In the genomic region with DNA sequence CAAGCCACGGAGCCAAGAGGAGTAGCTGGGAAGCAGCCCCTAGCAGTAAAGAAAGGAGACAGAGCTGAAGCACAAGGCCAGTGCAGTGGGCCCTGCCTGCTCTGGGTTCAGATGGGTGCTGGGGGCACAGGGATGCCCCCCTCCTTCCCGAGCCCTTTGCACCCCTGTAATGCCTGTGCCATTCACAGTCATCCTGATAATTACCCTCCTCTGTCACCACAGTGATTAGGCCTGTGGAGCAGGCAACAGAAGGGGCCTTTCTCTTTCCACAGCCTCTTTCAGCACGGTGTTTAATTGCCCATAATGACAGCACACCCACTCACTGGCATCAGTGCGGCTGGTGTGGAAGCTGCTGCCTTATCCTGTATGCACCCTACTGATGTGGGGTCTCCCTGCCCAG, we compare ENCODE assay signal across 13 mouse cellular contexts. TPM values are rescaled to one million over a fixed set of nuclear protein-coding genes. Genes with fewer than 3 reads are reported as not detected.
DNase-seq lines count a peak whose midpoint lies in the region; ATAC-seq and TF ChIP-seq lines count a peak whose summit lies in the region.
"Had no signal": no experiment of that assay in that cellular context is flagged by ENCODE, and none has a peak within 500 bp of the region (broad histone marks: within the 10 kb centered on the region; RNA-seq: fewer than 3 reads in every experiment).

No protein-coding gene starts in this region.

- H3K4me2 ChIP-seq in stomach, embryonic 16.5 days (ENCODE audit: low read depth, low read length) = no peak overlapping the region
- no peak overlapping the region for H3K4me2 ChIP-seq in stomach, postnatal 0 days (replicated peaks; ENCODE audit: low read depth)
- H3K4me2 ChIP-seq in forebrain, embryonic 16.5 days (ENCODE audit: low read length) = no peak overlapping the region
- H3K4me2 ChIP-seq in midbrain, embryonic 11.5 days = no peak overlapping the region
- H3K4me2 ChIP-seq: limb, embryonic 13.5 days had no signal

- DNase-seq in stomach, postnatal 0 days (ENCODE audit: low spot score) = no peak
- no peak for DNase-seq in midbrain, embryonic 11.5 days (ENCODE audit: low spot score, missing footprints)
- DNase-seq in telencephalon, adult 2 months (ENCODE audit: low read depth, low spot score) = peak; percentile 18
- no peak for DNase-seq in gastrocnemius, adult 8-10 months (ENCODE audit: low spot score in 2 of 2)
- no peak for DNase-seq in kidney, adult 9 months
- DNase-seq in gastrocnemius, postnatal 10 days = no peak
- DNase-seq: heart, adult 18-20 months; lung, postnatal 14 days; thymus, postnatal 14 days had no signal

- no peaks in the 10 kb centered on the region for H3K36me3 ChIP-seq in stomach, embryonic 16.5 days (ENCODE audit: control insufficient read depth, insufficient read depth, low read length)
- H3K36me3 ChIP-seq in stomach, postnatal 0 days (ENCODE audit: control insufficient read depth, insufficient read depth, low read length) = no peaks in the 10 kb centered on the region
- no peaks in the 10 kb centered on the region for H3K36me3 ChIP-seq in forebrain, embryonic 16.5 days (ENCODE audit: control insufficient read depth, insufficient read depth)
- H3K36me3 ChIP-seq in midbrain, embryonic 11.5 days (ENCODE audit: control insufficient read depth, insufficient read depth, low read length) = no peaks in the 10 kb centered on the region
- H3K36me3 ChIP-seq: limb, embryonic 13.5 days had no signal

- TF ChIP-seq EP300 in stomach, postnatal 0 days (optimal IDR thresholded peaks at IDR 0.05) = no peak

- H3K27me3 ChIP-seq in stomach, embryonic 16.5 days (ENCODE audit: control insufficient read depth, insufficient read depth, low read length) = no peaks in the 10 kb centered on the region
- no peaks in the 10 kb centered on the region for H3K27me3 ChIP-seq in stomach, postnatal 0 days (ENCODE audit: control insufficient read depth, insufficient read depth, low read length)
- no peaks in the 10 kb centered on the region for H3K27me3 ChIP-seq in forebrain, embryonic 16.5 days (replicated peaks; ENCODE audit: control insufficient read depth, insufficient read depth, low read length)
- no peaks in the 10 kb centered on the region; the same call in 1 of the 2 replicates for H3K27me3 ChIP-seq in midbrain, embryonic 11.5 days (ENCODE audit: control insufficient read depth, insufficient read depth, low read length)

- peak overlapping the region; percentile 40; the same call in 1 of the 2 replicates for H3K27ac ChIP-seq in stomach, embryonic 16.5 days (ENCODE audit: low read length)
- no peak overlapping the region for H3K27ac ChIP-seq in stomach, postnatal 0 days (replicated peaks)
- peak overlapping the region; percentile 80 for H3K27ac ChIP-seq in forebrain, embryonic 16.5 days (ENCODE audit: low read length)
- peak overlapping the region; percentile 14; the same call in 1 of the 2 replicates for H3K27ac ChIP-seq in midbrain, embryonic 11.5 days (ENCODE audit: low read depth, low read length)
- H3K27ac ChIP-seq: limb, embryonic 13.5 days had no signal

- no peak for ATAC-seq in stomach, embryonic 16.5 days (ENCODE audit: insufficient read depth, low FRiP score)
- no peak for ATAC-seq in stomach, postnatal 0 days (ENCODE audit: low FRiP score, low TSS enrichment)
- ATAC-seq in forebrain, embryonic 16.5 days = peak; percentile 92
- 0 out of 2 replicates have a peak, but pooled peaks have one; percentile 27 for ATAC-seq in midbrain, embryonic 11.5 days (ENCODE audit: low FRiP score)
- ATAC-seq: inflammation-experienced regulatory T-cells, adult 6 months had no signal

- no peak overlapping the region for H3K4me3 ChIP-seq in stomach, embryonic 16.5 days (replicated peaks; ENCODE audit: low read length)
- no peak overlapping the region for H3K4me3 ChIP-seq in stomach, postnatal 0 days (ENCODE audit: low read depth, low read length)
- no peak overlapping the region for H3K4me3 ChIP-seq in forebrain, embryonic 16.5 days (replicated peaks; ENCODE audit: low read length)
- no peak overlapping the region for H3K4me3 ChIP-seq in midbrain, embryonic 11.5 days (ENCODE audit: low read depth, low read length)
- H3K4me3 ChIP-seq: limb, embryonic 13.5 days had no signal

- TF ChIP-seq CTCF in stomach, postnatal 0 days (IDR thresholded peaks at IDR 0.05; ENCODE audit: low read depth) = no peak

- 0 out of 2 replicates have a peak, but pooled peaks cover 11% of the 10 kb centered on the region for H3K4me1 ChIP-seq in stomach, embryonic 16.5 days (ENCODE audit: control insufficient read depth, insufficient read depth, low read length)
- no peaks in the 10 kb centered on the region for H3K4me1 ChIP-seq in stomach, postnatal 0 days (replicated peaks; ENCODE audit: control insufficient read depth, insufficient read depth)
- H3K4me1 ChIP-seq in forebrain, embryonic 16.5 days (replicated peaks; ENCODE audit: control insufficient read depth, insufficient read depth, low read length) = peaks cover 47% of the 10 kb centered on the region
- no peaks in the 10 kb centered on the region for H3K4me1 ChIP-seq in midbrain, embryonic 11.5 days (ENCODE audit: control insufficient read depth, insufficient read depth, low read length)

- no peak overlapping the region for H3K9ac ChIP-seq in stomach, embryonic 16.5 days (ENCODE audit: low read length)
- H3K9ac ChIP-seq in stomach, postnatal 0 days (ENCODE audit: low read length) = no peak overlapping the region
- peak overlapping the region; percentile 33; the same call in 1 of the 2 replicates for H3K9ac ChIP-seq in forebrain, embryonic 16.5 days (replicated peaks; ENCODE audit: low read depth, low read length)
- no peak overlapping the region for H3K9ac ChIP-seq in midbrain, embryonic 11.5 days (ENCODE audit: low read length)
- H3K9ac ChIP-seq: limb, embryonic 13.5 days had no signal

- WGBS in stomach, embryonic 16.5 days = 40% methylated on average over 4 of the region's 4 CpGs
- 50% methylated on average over 4 of the region's 4 CpGs for WGBS in stomach, postnatal 0 days
- WGBS in forebrain, embryonic 16.5 days = 4% methylated on average over 4 of the region's 4 CpGs
- WGBS in midbrain, embryonic 11.5 days = 38% methylated on average over 4 of the region's 4 CpGs

- H3K9me3 ChIP-seq in stomach, embryonic 16.5 days (replicated peaks; ENCODE audit: control insufficient read depth, low read length) = no peaks in the 10 kb centered on the region
- H3K9me3 ChIP-seq in stomach, postnatal 0 days (ENCODE audit: control insufficient read depth, low read length) = no peaks in the 10 kb centered on the region
- H3K9me3 ChIP-seq in forebrain, embryonic 16.5 days (ENCODE audit: control insufficient read depth, low read length) = no peaks in the 10 kb centered on the region
- no peaks in the 10 kb centered on the region for H3K9me3 ChIP-seq in midbrain, embryonic 11.5 days (ENCODE audit: control insufficient read depth, low read length)
- H3K9me3 ChIP-seq: limb, embryonic 13.5 days had no signal

RNA-seq across cellular contexts. Expression of a gene that starts 28.0 kb away (rescaled TPM):
- 3.0 and 4.0 TPM in 2 replicates for polyA plus RNA-seq in stomach, embryonic 16.5 days (2015; fragmentation: Nextera tagmentation; extraction: Ambion mirVana)
- 0.76 and 1.2 TPM in 2 replicates for polyA plus RNA-seq in stomach, postnatal 0 days (2015; fragmentation: Nextera tagmentation; extraction: Ambion mirVana)
- 6.4 TPM in 2 replicates for polyA plus RNA-seq in forebrain, embryonic 16.5 days (2015; fragmentation: Nextera tagmentation; extraction: Ambion mirVana)
- polyA plus RNA-seq in midbrain, embryonic 11.5 days (2014; fragmentation: Nextera tagmentation; extraction: Ambion mirVana) = 11.7 TPM in 2 replicates
- total RNA-seq in gastrocnemius, adult 8-10 months (2022) = under 1 TPM in 1 of 4 experiments, not detected in 3; 0.31 TPM
- total RNA-seq in gastrocnemius, postnatal 10 days (2021) = under 1 TPM; 0.27 to 0.28 TPM
- total RNA-seq: heart, adult 18-20 months had no signal
- polyA plus RNA-seq: inflammation-experienced regulatory T-cells, adult 6 months had no signal

Comparison
In these comparisons a context has a peak if more than half of its experiments do, and no peak if none do; other contexts are left out.
1. ATAC-seq: peak in forebrain, embryonic 16.5 days (single experiment) and midbrain, embryonic 11.5 days (single experiment); none in stomach, embryonic 16.5 days (single experiment) and stomach, postnatal 0 days (single experiment).